In genomic region chr7:137461396-137461795, GRCm38 (mm10) we compare ENCODE assay signal across 12 mouse cellular contexts.
"Had no signal": no experiment of that assay in that cellular context is flagged by ENCODE, and none has a peak within 500 bp of the region (broad histone marks: within the 10 kb centered on the region; RNA-seq: fewer than 3 reads in every experiment).

No protein-coding gene starts in this region.

- DNase-seq: gastrocnemius, postnatal 14 days; gastrocnemius, postnatal 36 days; heart, adult 11 months; heart, postnatal 10 days; heart, postnatal 4 days; kidney, adult 18-20 months; kidney, adult 8-10 months; kidney, postnatal 10 days; kidney, postnatal 25 days; kidney, postnatal 4 days; layer of hippocampus, postnatal 36 days; left cerebral cortex, postnatal 4 days had no signal
